Mouse (Mus musculus) bone marrow macrophage, adult 2 months (primary cell): ENCODE measurements around the gene Scd1. TPM values are rescaled to one million over a fixed set of nuclear protein-coding genes. Genes with fewer than 3 reads are reported as not detected.

Experiments used
- H3K27ac ChIP-seq: 2 replicates; pipeline ENCODE4 v1.5.1; 2012; ENCODE audit warnings: low read depth, low read length; ENCODE audit not compliant: insufficient read depth
- H3K4me1 ChIP-seq: 2 replicates; pipeline ENCODE4 v1.6.1; 2012; ENCODE audit warnings: low read length; ENCODE audit not compliant: control insufficient read depth, insufficient read depth
- H3K4me3 ChIP-seq: 2 replicates; pipeline ENCODE4 v1.5.1; 2012; ENCODE audit warnings: mild to moderate bottlenecking, low read length, moderate library complexity; ENCODE audit not compliant: insufficient read depth
- CTCF ChIP-seq: IDR thresholded peaks from 2 replicates; pipeline ENCODE4 v1.5.1; 2012; ENCODE audit warnings: low read depth, mild to moderate bottlenecking, low read length, moderate library complexity
- POLR2A ChIP-seq: IDR thresholded peaks from 2 replicates; pipeline ENCODE4 v1.6.1; 2012; ENCODE audit warnings: mild to moderate bottlenecking, low read depth, low read length, borderline replicate concordance
- polyA plus RNA-seq: library from polyadenylated mRNA; stranded (reverse); fragments of >200 nt; gene quantifications from 2 replicates; pipeline ENCODE4 v1.2.4, GENCODE M21; 2012; ENCODE audit not compliant: missing spikeins, insufficient read depth, insufficient read length

Scd1 gene
- polyA plus RNA-seq, result 1.1 and 2.9 TPM in 2 replicates

DNA sequence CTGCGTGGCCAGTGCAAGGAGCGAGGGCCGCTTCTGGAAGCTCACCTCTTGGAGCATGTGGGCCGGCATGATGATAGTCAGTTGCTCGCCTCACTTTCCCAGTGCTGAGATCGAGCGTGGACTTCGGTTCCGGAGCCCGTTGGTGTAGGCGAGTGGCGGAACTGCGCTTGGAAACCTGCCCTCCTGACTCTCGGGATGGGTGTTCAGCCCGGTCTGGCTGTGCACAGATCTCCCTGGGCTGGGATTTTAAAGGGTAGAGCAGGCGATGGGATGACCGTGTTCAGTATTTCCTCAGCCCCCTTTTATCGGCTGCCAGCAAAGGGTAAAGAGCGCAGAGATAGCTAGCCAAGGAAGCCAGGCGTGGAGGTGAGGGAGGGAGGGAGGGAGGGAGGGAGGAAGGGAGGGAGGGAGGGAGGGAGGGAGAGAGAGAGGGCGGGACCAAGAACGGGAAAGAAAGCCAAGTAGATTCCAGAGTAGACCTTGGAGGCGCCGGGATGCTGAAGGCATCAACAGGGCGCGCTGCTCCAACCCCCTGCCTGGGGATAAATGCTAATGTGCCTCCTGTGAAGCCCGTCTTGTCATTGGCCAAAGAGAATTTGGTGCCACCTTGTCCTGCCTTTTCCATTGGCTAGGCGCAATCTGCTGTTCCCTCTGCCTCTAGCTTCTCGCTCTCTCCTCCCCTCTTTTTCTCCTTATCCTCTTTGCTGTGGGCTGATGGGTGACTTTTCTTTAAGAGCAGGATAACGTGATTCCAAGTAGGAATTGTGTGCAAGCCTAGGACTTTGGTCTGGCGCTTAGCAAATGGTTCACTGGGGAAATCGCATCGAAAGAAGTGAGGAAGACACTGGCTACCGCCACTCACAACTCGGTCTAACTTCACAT lies at the start of gene Scd1:
Gene Scd1 (minus strand): TSS at position 539 of the 882 bp plus-strand sequence.
- Histone ChIP-seq H3K4me1 (peaks cover 20% of the 10 kb centered on the region; the same call in 1 of the 2 replicates), H3K4me3 (peak within 1 kb of the TSS; percentile 77), H3K27ac (peak within 1 kb of the TSS; percentile 46)
- TF ChIP-seq CTCF, result no peak
- 0 out of 2 replicates have a peak, but pooled peaks have one; percentile 12 for TF ChIP-seq POLR2A

DNA sequence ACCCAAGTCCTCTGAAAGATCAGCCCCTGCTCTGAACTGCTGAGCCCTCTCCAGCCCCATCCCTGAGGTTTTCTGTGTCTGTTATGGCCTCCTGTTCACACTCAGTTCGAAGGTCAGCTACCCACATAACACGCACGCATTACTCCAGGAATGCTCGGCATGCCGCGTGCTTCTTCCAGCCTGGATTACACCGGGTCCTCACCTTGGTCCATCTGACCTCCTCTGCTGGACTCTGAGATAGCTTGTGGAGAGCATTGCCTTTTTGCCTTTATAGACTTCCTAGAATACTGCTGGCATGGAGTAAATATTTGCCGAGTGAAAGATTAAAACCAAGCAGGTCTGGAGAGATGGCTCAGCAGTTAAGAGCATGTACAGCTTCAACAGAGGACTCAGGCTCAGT lies 47.7 kb upstream of the Scd1 start:
- H3K4me3 ChIP-seq, result no peak overlapping the region
- TF ChIP-seq POLR2A (no peak), CTCF (no peak)

DNA sequence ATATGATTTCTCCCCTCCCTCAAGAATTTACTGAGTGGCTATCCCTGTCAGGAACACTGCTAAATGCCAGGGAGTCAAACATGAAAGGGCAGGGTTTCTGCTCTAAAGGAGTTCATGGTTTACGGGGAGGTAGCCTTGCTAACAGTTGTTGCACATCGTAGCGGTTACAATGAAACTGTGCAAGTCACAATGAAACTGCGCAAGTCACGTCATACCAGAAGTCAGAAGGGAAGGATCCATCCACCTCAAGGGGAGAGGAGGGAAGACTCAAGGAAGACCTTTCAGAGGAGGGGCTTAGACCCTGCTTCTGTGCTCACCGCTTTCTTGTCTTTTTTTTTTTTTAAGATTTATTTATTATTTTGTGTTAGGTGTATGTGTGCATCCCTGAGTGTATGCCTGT lies 47.2 kb upstream of the Scd1 start:
- no peak overlapping the region for H3K4me3 ChIP-seq
- no peak for TF ChIP-seq CTCF
- TF ChIP-seq POLR2A, result no peak
- no peaks in the 10 kb centered on the region for H3K4me1 ChIP-seq
- no peak overlapping the region for H3K27ac ChIP-seq

More for the DNA sequence above, 47.7 kb upstream of the Scd1 start:
- Histone ChIP-seq H3K4me1 (no peaks in the 10 kb centered on the region), H3K27ac (no peak overlapping the region)

DNA sequence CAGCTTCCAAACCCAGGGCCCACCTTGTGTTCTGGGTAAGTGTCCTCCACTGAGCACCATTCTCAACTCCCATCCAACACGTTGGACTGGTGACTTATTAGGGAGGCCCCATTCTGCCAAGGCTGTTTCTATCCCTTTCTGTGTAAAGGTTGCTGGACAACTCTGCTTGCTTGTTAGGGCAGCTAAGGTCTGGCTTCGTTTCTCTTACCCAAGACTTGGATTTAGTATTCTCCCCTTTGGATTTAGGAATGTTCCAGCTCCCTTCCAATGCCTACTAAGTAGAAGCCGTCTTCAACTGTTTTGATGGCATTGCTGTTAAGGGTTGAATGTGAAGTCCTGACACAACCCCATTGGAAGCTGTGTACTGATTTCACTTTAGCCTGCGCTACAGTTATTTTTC lies 40.2 kb upstream of the Scd1 start:
- Histone ChIP-seq H3K27ac (no peak overlapping the region), H3K4me3 (no peak overlapping the region), H3K4me1 (no peaks in the 10 kb centered on the region)
- no peak for TF ChIP-seq CTCF
- TF ChIP-seq POLR2A, result no peak

DNA sequence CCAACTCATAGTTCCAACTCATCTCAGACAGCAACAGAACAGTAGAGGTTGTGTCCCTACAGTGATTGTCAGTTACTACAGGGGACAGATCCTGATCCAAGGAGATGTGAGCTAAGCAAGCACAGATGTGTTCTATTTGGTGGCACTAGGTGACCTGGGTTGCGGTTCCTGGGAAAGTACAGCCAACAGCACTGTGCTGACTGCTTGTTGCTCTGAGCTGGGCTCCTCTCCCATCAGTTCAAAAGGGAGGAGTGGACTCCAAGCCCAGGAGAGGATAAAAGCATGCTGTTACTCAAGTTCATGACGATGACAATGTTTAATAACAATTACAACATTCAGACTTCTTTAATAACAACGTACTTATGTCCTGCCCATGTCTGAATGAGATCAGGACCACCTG lies 38.1 kb upstream of the Scd1 start:
- H3K27ac ChIP-seq, result no peak overlapping the region
- H3K4me3 ChIP-seq, result no peak overlapping the region
- TF ChIP-seq CTCF, result no peak
- no peak for TF ChIP-seq POLR2A
- no peaks in the 10 kb centered on the region for H3K4me1 ChIP-seq

DNA sequence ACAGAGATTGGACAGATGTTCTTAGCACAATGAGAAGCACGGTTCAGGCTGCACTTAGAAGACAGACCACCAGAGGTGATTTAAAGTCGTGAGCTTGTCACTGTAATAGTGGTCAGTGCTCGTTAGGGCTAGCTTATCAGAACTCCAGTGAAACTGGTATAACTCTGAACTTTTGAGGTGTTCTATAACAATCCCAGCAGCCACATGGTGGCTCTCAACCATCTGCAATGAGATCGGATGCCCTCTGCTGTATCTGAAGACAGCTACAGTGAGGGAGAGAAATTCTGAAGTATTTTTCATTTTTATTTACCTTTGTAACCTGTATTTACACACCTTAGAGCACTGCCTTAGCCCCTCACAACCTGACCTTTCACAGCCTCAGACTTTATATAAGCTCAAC lies 31.6 kb upstream of the Scd1 start:
- TF ChIP-seq CTCF (no peak), POLR2A (no peak)
- no peak overlapping the region for H3K27ac ChIP-seq

DNA sequence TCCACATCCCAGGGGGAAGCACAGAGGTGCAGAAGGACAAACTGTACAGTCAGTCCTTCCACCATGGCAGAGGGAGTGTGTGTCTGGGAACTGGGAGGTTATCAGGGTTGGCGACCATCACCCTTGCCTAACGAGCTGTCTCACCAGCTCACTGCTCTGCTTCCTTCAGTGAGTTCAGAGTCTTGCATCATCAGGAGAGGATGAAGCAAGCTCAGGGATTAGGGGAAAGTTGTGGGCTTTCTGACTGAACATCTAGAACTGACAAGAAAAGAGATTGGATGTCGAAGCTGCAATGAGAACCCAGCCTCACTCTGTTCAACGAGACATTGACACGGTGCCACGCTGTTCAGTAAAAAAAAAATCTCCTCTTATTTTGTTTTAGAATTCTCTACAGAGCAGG lies 30.3 kb upstream of the Scd1 start:
- H3K27ac ChIP-seq, result no peak overlapping the region
- no peaks in the 10 kb centered on the region for H3K4me1 ChIP-seq
- no peak overlapping the region for H3K4me3 ChIP-seq
- TF ChIP-seq CTCF, result no peak
- TF ChIP-seq POLR2A, result no peak

More for the DNA sequence above, 31.6 kb upstream of the Scd1 start:
- Histone ChIP-seq H3K4me3 (no peak overlapping the region), H3K4me1 (no peaks in the 10 kb centered on the region)

DNA sequence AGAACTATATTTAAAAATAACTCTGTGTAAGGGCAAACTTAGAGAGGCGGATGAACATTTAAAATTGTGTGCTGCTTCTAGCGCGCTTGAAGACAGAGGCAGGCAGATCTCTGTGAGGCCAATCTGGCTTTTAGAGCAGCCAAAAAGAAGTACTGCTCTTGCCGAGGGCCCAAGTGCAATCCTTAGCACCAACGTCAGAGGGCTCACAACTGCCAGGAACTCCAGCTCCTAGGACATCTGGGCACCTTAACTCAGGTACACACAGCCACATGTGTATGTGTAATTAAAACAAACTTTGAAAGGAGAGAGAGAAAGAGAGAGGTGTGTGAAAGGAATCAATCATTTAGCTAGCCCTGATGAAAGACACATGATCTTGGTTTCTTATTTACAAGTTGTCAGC lies 24.4 kb upstream of the Scd1 start:
- no peaks in the 10 kb centered on the region for H3K4me1 ChIP-seq
- no peak overlapping the region for H3K4me3 ChIP-seq
- no peak overlapping the region for H3K27ac ChIP-seq
- TF ChIP-seq CTCF (no peak), POLR2A (no peak)

DNA sequence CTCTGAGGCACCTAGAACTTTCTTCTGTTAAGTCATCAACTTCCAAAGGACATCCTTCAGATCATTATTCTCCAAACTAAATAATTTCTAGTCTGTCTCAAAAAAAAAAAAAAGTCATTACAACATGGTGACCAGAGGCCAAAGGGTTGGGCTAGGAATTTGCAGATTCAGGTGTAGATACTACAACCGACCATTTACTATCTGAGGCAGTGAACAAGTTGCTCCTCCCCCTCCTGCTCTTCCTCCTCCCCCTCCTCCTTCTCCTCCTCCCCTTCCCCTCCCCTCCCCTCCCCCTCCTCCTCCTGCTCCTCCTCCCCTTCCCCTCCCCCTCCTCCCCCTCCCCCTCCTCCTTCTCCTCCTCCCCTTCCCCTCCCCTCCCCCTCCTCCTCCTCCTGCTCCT lies 20.0 kb upstream of the Scd1 start:
- Histone ChIP-seq H3K4me1 (no peaks in the 10 kb centered on the region), H3K27ac (no peak overlapping the region), H3K4me3 (no peak overlapping the region)
- TF ChIP-seq POLR2A (no peak), CTCF (no peak)

DNA sequence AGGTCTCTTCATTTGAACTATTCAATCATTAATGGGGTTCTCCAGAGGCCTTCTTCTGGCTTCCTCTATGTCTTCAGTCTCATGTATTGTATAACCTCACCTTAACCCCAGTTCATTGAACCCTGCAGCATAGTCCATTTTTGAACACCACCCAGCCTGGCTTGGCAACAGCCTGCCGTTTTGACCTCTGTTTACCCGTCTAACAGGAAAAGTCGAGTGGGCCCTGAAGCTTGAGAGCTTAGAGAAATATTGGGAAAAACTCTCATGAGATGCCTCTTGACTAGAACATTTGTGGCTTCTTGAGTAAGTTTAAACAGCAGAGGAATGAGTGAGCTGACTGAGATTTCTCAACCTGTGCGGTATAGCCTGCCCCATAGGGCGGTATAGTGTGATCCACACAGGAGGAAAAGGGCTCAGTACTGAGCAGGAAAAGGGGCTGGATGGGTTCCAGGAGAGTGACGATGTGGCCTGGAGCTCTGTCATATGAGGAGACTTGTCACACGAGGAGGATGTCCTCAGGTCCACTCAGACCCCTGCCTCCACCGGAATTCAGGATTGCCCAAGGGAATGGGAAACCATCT lies 14.5 kb upstream of the Scd1 start:
- no peak overlapping the region for H3K27ac ChIP-seq
- H3K4me1 ChIP-seq, result no peaks in the 10 kb centered on the region
- TF ChIP-seq POLR2A (no peak), CTCF (no peak)
- no peak overlapping the region for H3K4me3 ChIP-seq
